Mouse (Mus musculus): ENCODE results near the gene Kif2a. TPM values are rescaled to one million over a fixed set of nuclear protein-coding genes. Genes with fewer than 3 reads are reported as not detected.
"Not testable (repeated sequence)": the region's sequence is repeated elsewhere in the genome, so short reads cannot be mapped to it uniquely, and the experiment has no call there.

The Kif2a gene
- polyA plus RNA-seq, 1 experiment from 2014 or later: 29.7 TPM

- DNase-seq (ENCODE audit: low spot score) (no peak), ATAC-seq (ENCODE audit: low FRiP score) (no peak)
- WGBS: 91% methylated on average over 5 of the region's 5 CpGs
- no peaks in the 10 kb centered on the region for H3K27me3 ChIP-seq (ENCODE audit: control insufficient read depth, insufficient read depth, low read length)
- H3K4me3 ChIP-seq (ENCODE audit: low read depth, low read length): no peak overlapping the region
- H3K9ac ChIP-seq (ENCODE audit: low read depth, low read length): no peak overlapping the region
- H3K27ac ChIP-seq (ENCODE audit: low read depth, low read length): no peak overlapping the region
- H3K9me3 ChIP-seq (ENCODE audit: control insufficient read depth, low read length): no peaks in the 10 kb centered on the region
- no peak overlapping the region for H3K4me2 ChIP-seq (replicated peaks; ENCODE audit: low read depth, low read length)
- H3K36me3 ChIP-seq (ENCODE audit: control insufficient read depth, insufficient read depth, low read length): no peaks in the 10 kb centered on the region
- no peaks in the 10 kb centered on the region for H3K4me1 ChIP-seq (replicated peaks; ENCODE audit: control insufficient read depth, insufficient read depth, low read length)
Observed at GRCm38 (mm10) chr13:106998671-106999070, 23.3 kb downstream of the Kif2a start.

GRCm38 (mm10) chr13:106998026-106998425, 23.9 kb downstream of the Kif2a start:
- H3K27me3 ChIP-seq (ENCODE audit: control insufficient read depth, insufficient read depth, low read length): no peaks in the 10 kb centered on the region
- no peaks in the 10 kb centered on the region for H3K36me3 ChIP-seq (ENCODE audit: control insufficient read depth, insufficient read depth, low read length)
- no peaks in the 10 kb centered on the region for H3K9me3 ChIP-seq (ENCODE audit: control insufficient read depth, low read length)
- ATAC-seq (ENCODE audit: low FRiP score) (no peak), DNase-seq (ENCODE audit: low spot score) (no peak)
- H3K27ac ChIP-seq (ENCODE audit: low read depth, low read length): no peak overlapping the region
- WGBS: 93% methylated on average over 2 of the region's 2 CpGs
- no peak overlapping the region for H3K4me3 ChIP-seq (ENCODE audit: low read depth, low read length)
- H3K9ac ChIP-seq (ENCODE audit: low read depth, low read length): no peak overlapping the region
- no peaks in the 10 kb centered on the region for H3K4me1 ChIP-seq (replicated peaks; ENCODE audit: control insufficient read depth, insufficient read depth, low read length)
- no peak overlapping the region for H3K4me2 ChIP-seq (replicated peaks; ENCODE audit: low read depth, low read length)

- ATAC-seq (ENCODE audit: low FRiP score); H3K9ac ChIP-seq (ENCODE audit: low read depth, low read length); H3K4me2 ChIP-seq (replicated peaks; ENCODE audit: low read depth, low read length); H3K4me3 ChIP-seq (ENCODE audit: low read depth, low read length); H3K9me3 ChIP-seq (ENCODE audit: control insufficient read depth, low read length); DNase-seq (ENCODE audit: low spot score); H3K27me3 ChIP-seq (ENCODE audit: control insufficient read depth, insufficient read depth, low read length); H3K36me3 ChIP-seq (ENCODE audit: control insufficient read depth, insufficient read depth, low read length); H3K27ac ChIP-seq (ENCODE audit: low read depth, low read length); H3K4me1 ChIP-seq (replicated peaks; ENCODE audit: control insufficient read depth, insufficient read depth, low read length): not testable (repeated sequence)
- 93% methylated on average over 4 of the region's 4 CpGs for WGBS
Observed at GRCm38 (mm10) chr13:106997557-106997956, 24.4 kb downstream of the Kif2a start.

- Histone ChIP-seq H3K36me3 (ENCODE audit: control insufficient read depth, insufficient read depth, low read length) (no peaks in the 10 kb centered on the region), H3K9ac (ENCODE audit: low read depth, low read length) (no peak overlapping the region), H3K4me3 (ENCODE audit: low read depth, low read length) (no peak overlapping the region), H3K27me3 (ENCODE audit: control insufficient read depth, insufficient read depth, low read length) (no peaks in the 10 kb centered on the region), H3K4me1 (replicated peaks; ENCODE audit: control insufficient read depth, insufficient read depth, low read length) (no peaks in the 10 kb centered on the region), H3K27ac (ENCODE audit: low read depth, low read length) (no peak overlapping the region), H3K4me2 (replicated peaks; ENCODE audit: low read depth, low read length) (no peak overlapping the region), H3K9me3 (ENCODE audit: control insufficient read depth, low read length) (no peaks in the 10 kb centered on the region)
- no peak for DNase-seq (ENCODE audit: low spot score)
- ATAC-seq (ENCODE audit: low FRiP score): no peak
- 88% methylated on average over 2 of the region's 2 CpGs for WGBS
Observed at GRCm38 (mm10) chr13:106996891-106997290, 25.0 kb downstream of the Kif2a start.

- peaks cover 3% of the 10 kb centered on the region; the same call in 1 of the 2 replicates for H3K36me3 ChIP-seq (ENCODE audit: control insufficient read depth, insufficient read depth, low read length)
- H3K27me3 ChIP-seq (ENCODE audit: control insufficient read depth, insufficient read depth, low read length): no peaks in the 10 kb centered on the region
- H3K9ac ChIP-seq (ENCODE audit: low read depth, low read length): no peak overlapping the region
- no peaks in the 10 kb centered on the region for H3K4me1 ChIP-seq (replicated peaks; ENCODE audit: control insufficient read depth, insufficient read depth, low read length)
- no peaks in the 10 kb centered on the region for H3K9me3 ChIP-seq (ENCODE audit: control insufficient read depth, low read length)
- no peak overlapping the region for H3K27ac ChIP-seq (ENCODE audit: low read depth, low read length)
- ATAC-seq (ENCODE audit: low FRiP score) (no peak), DNase-seq (ENCODE audit: low spot score) (no peak)
- no peak overlapping the region for H3K4me2 ChIP-seq (replicated peaks; ENCODE audit: low read depth, low read length)
- WGBS: 95% methylated on average over 4 of the region's 4 CpGs
- no peak overlapping the region for H3K4me3 ChIP-seq (ENCODE audit: low read depth, low read length)
Observed at GRCm38 (mm10) chr13:106961496-106961895, 60.4 kb downstream of the Kif2a start.

- Histone ChIP-seq H3K9ac (ENCODE audit: low read depth, low read length) (no peak overlapping the region), H3K4me2 (replicated peaks; ENCODE audit: low read depth, low read length) (no peak overlapping the region), H3K4me1 (replicated peaks; ENCODE audit: control insufficient read depth, insufficient read depth, low read length) (no peaks in the 10 kb centered on the region), H3K27ac (ENCODE audit: low read depth, low read length) (no peak overlapping the region), H3K36me3 (ENCODE audit: control insufficient read depth, insufficient read depth, low read length) (peaks cover 6% of the 10 kb centered on the region; the same call in 1 of the 2 replicates), H3K4me3 (ENCODE audit: low read depth, low read length) (no peak overlapping the region), H3K9me3 (ENCODE audit: control insufficient read depth, low read length) (no peaks in the 10 kb centered on the region), H3K27me3 (ENCODE audit: control insufficient read depth, insufficient read depth, low read length) (no peaks in the 10 kb centered on the region)
- no peak for ATAC-seq (ENCODE audit: low FRiP score)
- WGBS: 92% methylated on average over 3 of the region's 3 CpGs
- DNase-seq (ENCODE audit: low spot score): no peak
Observed at GRCm38 (mm10) chr13:106960557-106960956, 61.4 kb downstream of the Kif2a start.

GRCm38 (mm10) chr13:106958286-106958685, 63.6 kb downstream of the Kif2a start:
- Histone ChIP-seq H3K4me1 (replicated peaks; ENCODE audit: control insufficient read depth, insufficient read depth, low read length) (no peaks in the 10 kb centered on the region), H3K27ac (ENCODE audit: low read depth, low read length) (no peak overlapping the region), H3K27me3 (ENCODE audit: control insufficient read depth, insufficient read depth, low read length) (no peaks in the 10 kb centered on the region), H3K9ac (ENCODE audit: low read depth, low read length) (no peak overlapping the region), H3K9me3 (ENCODE audit: control insufficient read depth, low read length) (no peaks in the 10 kb centered on the region), H3K36me3 (ENCODE audit: control insufficient read depth, insufficient read depth, low read length) (peaks cover 6% of the 10 kb centered on the region; the same call in 1 of the 2 replicates), H3K4me3 (ENCODE audit: low read depth, low read length) (no peak overlapping the region), H3K4me2 (replicated peaks; ENCODE audit: low read depth, low read length) (no peak overlapping the region)
- ATAC-seq (ENCODE audit: low FRiP score) (no peak), DNase-seq (ENCODE audit: low spot score) (no peak)
- WGBS: 90% methylated on average over 3 of the region's 3 CpGs

- H3K9me3 ChIP-seq (ENCODE audit: control insufficient read depth, low read length): no peaks in the 10 kb centered on the region
- peaks cover 6% of the 10 kb centered on the region; the same call in 1 of the 2 replicates for H3K36me3 ChIP-seq (ENCODE audit: control insufficient read depth, insufficient read depth, low read length)
- no peak overlapping the region for H3K9ac ChIP-seq (ENCODE audit: low read depth, low read length)
- no peak overlapping the region for H3K27ac ChIP-seq (ENCODE audit: low read depth, low read length)
- WGBS: 93% methylated on average over 4 of the region's 4 CpGs
- no peak overlapping the region for H3K4me3 ChIP-seq (ENCODE audit: low read depth, low read length)
- no peak for DNase-seq (ENCODE audit: low spot score)
- no peak for ATAC-seq (ENCODE audit: low FRiP score)
- no peak overlapping the region for H3K4me2 ChIP-seq (replicated peaks; ENCODE audit: low read depth, low read length)
- no peaks in the 10 kb centered on the region for H3K27me3 ChIP-seq (ENCODE audit: control insufficient read depth, insufficient read depth, low read length)
- no peaks in the 10 kb centered on the region for H3K4me1 ChIP-seq (replicated peaks; ENCODE audit: control insufficient read depth, insufficient read depth, low read length)
Observed at GRCm38 (mm10) chr13:106957554-106957953, 64.4 kb downstream of the Kif2a start.

GRCm38 (mm10) chr13:106954880-106955279, 67.0 kb downstream of the Kif2a start:
- H3K36me3 ChIP-seq (ENCODE audit: control insufficient read depth, insufficient read depth, low read length): 0 out of 2 replicates have a peak, but pooled peaks cover 8% of the 10 kb centered on the region
- WGBS: 94% methylated on average over 3 of the region's 3 CpGs

More at GRCm38 (mm10) chr13:106954880-106955279, 67.0 kb downstream of the Kif2a start:
- Histone ChIP-seq H3K27me3 (ENCODE audit: control insufficient read depth, insufficient read depth, low read length) (no peaks in the 10 kb centered on the region), H3K9me3 (ENCODE audit: control insufficient read depth, low read length) (no peaks in the 10 kb centered on the region), H3K4me3 (ENCODE audit: low read depth, low read length) (no peak overlapping the region), H3K27ac (ENCODE audit: low read depth, low read length) (no peak overlapping the region), H3K9ac (ENCODE audit: low read depth, low read length) (no peak overlapping the region), H3K4me2 (replicated peaks; ENCODE audit: low read depth, low read length) (no peak overlapping the region), H3K4me1 (replicated peaks; ENCODE audit: control insufficient read depth, insufficient read depth, low read length) (no peaks in the 10 kb centered on the region)
- ATAC-seq (ENCODE audit: low FRiP score): no peak
- no peak for DNase-seq (ENCODE audit: low spot score)

Measured in hindbrain, embryonic 11.5 days (tissue).